Mouse (Mus musculus): ENCODE results near the gene Cela3b. TPM values are rescaled to one million over a fixed set of nuclear protein-coding genes. Genes with fewer than 3 reads are reported as not detected.

The Cela3b gene
- polyA plus RNA-seq, 1 experiment from 2014 or later, result not detected

GRCm38 (mm10) chr4:137457292-137457691, 27.0 kb upstream of the Cela3b start:
- H3K36me3 ChIP-seq (replicated peaks), result no peaks in the 10 kb centered on the region
- 83% methylated on average over 4 of the region's 4 CpGs for WGBS
- no peaks in the 10 kb centered on the region for H3K4me1 ChIP-seq
- no peak for ATAC-seq (replicated peaks)
- no peaks in the 10 kb centered on the region for H3K9me3 ChIP-seq
- no peak overlapping the region for H3K4me3 ChIP-seq
- no peak overlapping the region for H3K27ac ChIP-seq
- H3K27me3 ChIP-seq (replicated peaks), result no peaks in the 10 kb centered on the region
- H3K9ac ChIP-seq, result no peak overlapping the region
- H3K4me2 ChIP-seq, result no peak overlapping the region

DNA sequence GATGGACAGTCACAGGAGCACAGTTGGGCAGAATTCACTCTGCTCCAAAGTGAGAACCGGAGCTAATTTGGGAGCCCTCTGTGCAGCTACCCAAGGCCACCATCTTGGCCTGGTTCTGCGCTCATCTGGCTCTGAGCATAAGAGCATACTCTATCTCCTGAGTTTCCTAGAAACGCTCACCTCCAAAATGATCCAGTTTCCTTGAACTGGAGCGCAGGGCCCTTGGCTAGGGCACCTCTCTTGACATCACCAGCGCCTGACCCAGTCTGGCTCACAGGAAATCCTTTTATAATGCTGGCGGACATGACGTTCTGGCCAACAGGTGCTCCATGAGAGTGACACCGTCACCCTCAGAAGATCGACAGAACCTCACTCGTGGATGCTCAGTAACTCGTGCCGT, 26.2 kb upstream of the Cela3b start:
- Histone ChIP-seq H3K4me2 (no peak overlapping the region), H3K9ac (no peak overlapping the region), H3K36me3 (replicated peaks) (no peaks in the 10 kb centered on the region), H3K27me3 (replicated peaks) (no peaks in the 10 kb centered on the region), H3K27ac (no peak overlapping the region), H3K9me3 (no peaks in the 10 kb centered on the region), H3K4me3 (no peak overlapping the region), H3K4me1 (no peaks in the 10 kb centered on the region)
- WGBS, result 88% methylated on average over 12 of the region's 12 CpGs
- ATAC-seq (replicated peaks), result no peak

GRCm38 (mm10) chr4:137454582-137454981, 24.2 kb upstream of the Cela3b start:
- no peak overlapping the region for H3K9ac ChIP-seq
- H3K4me1 ChIP-seq, result no peaks in the 10 kb centered on the region
- H3K27me3 ChIP-seq (replicated peaks), result no peaks in the 10 kb centered on the region
- no peaks in the 10 kb centered on the region for H3K9me3 ChIP-seq
- H3K4me2 ChIP-seq, result no peak overlapping the region
- no peak overlapping the region for H3K27ac ChIP-seq
- no peak for ATAC-seq (replicated peaks)
- no peak overlapping the region for H3K4me3 ChIP-seq
- 91% methylated on average over 14 of the region's 14 CpGs for WGBS
- H3K36me3 ChIP-seq (replicated peaks), result no peaks in the 10 kb centered on the region

DNA sequence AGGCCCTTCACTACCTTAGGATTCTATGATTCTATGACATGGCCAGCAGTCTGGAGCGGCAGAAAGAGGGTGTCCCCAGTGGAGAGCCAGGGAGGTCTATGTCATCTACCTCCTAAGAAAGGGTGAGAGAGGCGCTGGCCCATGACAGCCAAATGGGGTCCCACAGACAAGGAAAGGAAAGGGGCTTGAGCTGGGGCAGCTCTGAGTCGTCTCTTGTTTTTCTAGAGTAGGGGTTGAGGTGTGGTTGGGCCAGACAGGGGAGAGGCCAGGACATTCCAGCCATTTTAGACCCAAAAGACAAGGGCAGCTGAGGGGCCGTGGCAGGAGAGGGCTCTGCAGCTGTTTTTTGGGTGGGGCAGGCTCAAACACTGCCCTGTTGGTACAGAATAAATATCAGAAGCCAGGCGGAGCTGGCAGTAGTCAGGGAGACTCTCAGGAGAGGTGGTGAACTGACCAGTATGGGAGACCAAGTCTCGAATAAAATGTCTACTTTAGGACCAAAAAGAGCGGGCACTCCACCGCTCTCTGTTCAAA, 23.0 kb upstream of the Cela3b start, which contains the start of gene 1700013G24Rik:
1700013G24Rik (plus strand) TSS at position 51 of the 534 bp plus-strand sequence.
- no peaks in the 10 kb centered on the region for H3K36me3 ChIP-seq (replicated peaks)
- H3K27me3 ChIP-seq (replicated peaks), result no peaks in the 10 kb centered on the region
- H3K27ac ChIP-seq, result no peak within 1 kb of the TSS
- H3K4me1 ChIP-seq, result peaks cover 6% of the 10 kb centered on the region
- 78% methylated on average over 8 of the region's 8 CpGs for WGBS
- no peaks in the 10 kb centered on the region for H3K9me3 ChIP-seq
- no peak within 1 kb of the TSS for H3K4me3 ChIP-seq
- H3K9ac ChIP-seq, result no peak within 1 kb of the TSS
- ATAC-seq (replicated peaks), result no peak
- H3K4me2 ChIP-seq, result no peak within 1 kb of the TSS

GRCm38 (mm10) chr4:137452190-137452589, 21.9 kb upstream of the Cela3b start:
- H3K9ac ChIP-seq, result no peak overlapping the region
- no peak overlapping the region for H3K4me3 ChIP-seq
- H3K27me3 ChIP-seq (replicated peaks), result no peaks in the 10 kb centered on the region
- no peak overlapping the region for H3K4me2 ChIP-seq
- peaks cover 10% of the 10 kb centered on the region for H3K4me1 ChIP-seq
- no peaks in the 10 kb centered on the region for H3K36me3 ChIP-seq (replicated peaks)
- no peak for ATAC-seq (replicated peaks)
- 95% methylated on average over 6 of the region's 6 CpGs for WGBS
- no peak overlapping the region for H3K27ac ChIP-seq
- H3K9me3 ChIP-seq, result no peaks in the 10 kb centered on the region

DNA sequence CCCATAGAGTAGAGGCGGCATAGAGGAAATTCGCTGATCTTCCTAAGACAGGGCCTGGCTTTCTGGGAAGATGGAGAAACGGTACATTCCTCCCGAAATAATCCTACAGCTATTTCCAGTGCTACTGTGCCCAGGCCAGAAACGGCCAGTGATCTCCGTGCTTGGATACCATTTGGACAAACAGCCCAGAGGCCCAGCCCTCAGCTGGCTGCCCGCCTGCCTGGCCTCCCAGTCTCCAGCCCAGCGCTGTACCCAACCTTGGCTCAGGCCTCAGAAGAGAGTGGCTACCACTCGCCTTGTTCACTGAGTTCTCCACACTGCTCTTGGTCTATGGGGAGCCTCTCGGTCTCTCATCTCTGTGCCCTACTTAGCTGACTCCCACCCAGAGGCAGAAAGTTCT, 19.4 kb upstream of the Cela3b start:
- ATAC-seq (replicated peaks), result no peak
- no peaks in the 10 kb centered on the region for H3K36me3 ChIP-seq (replicated peaks)
- WGBS, result 82% methylated on average over 10 of the region's 10 CpGs
- H3K27me3 ChIP-seq (replicated peaks), result no peaks in the 10 kb centered on the region
- H3K4me1 ChIP-seq, result peaks cover 10% of the 10 kb centered on the region
- no peak overlapping the region for H3K27ac ChIP-seq
- no peaks in the 10 kb centered on the region for H3K9me3 ChIP-seq
- no peak overlapping the region for H3K4me3 ChIP-seq
- H3K9ac ChIP-seq, result no peak overlapping the region
- H3K4me2 ChIP-seq, result no peak overlapping the region

GRCm38 (mm10) chr4:137449132-137449531, 18.8 kb upstream of the Cela3b start:
- no peaks in the 10 kb centered on the region for H3K9me3 ChIP-seq
- no peak overlapping the region for H3K27ac ChIP-seq
- 84% methylated on average over 2 of the region's 2 CpGs for WGBS
- H3K4me1 ChIP-seq, result peaks cover 10% of the 10 kb centered on the region
- no peak overlapping the region for H3K4me3 ChIP-seq
- no peaks in the 10 kb centered on the region for H3K27me3 ChIP-seq (replicated peaks)
- no peak overlapping the region for H3K4me2 ChIP-seq
- H3K36me3 ChIP-seq (replicated peaks), result no peaks in the 10 kb centered on the region
- H3K9ac ChIP-seq, result no peak overlapping the region
- no peak for ATAC-seq (replicated peaks)

- Histone ChIP-seq H3K4me1 (peaks cover 10% of the 10 kb centered on the region), H3K36me3 (replicated peaks) (no peaks in the 10 kb centered on the region)
- 44% methylated on average over 2 of the region's 2 CpGs for WGBS
These were observed 18.3 kb upstream of the Cela3b start for GRCm38 (mm10) chr4:137448641-137449040.

GRCm38 (mm10) chr4:137448197-137448596, 17.9 kb upstream of the Cela3b start:
- 38% methylated on average over 6 of the region's 6 CpGs for WGBS
- Histone ChIP-seq H3K36me3 (replicated peaks) (no peaks in the 10 kb centered on the region), H3K27ac (no peak overlapping the region), H3K4me3 (no peak overlapping the region), H3K4me2 (no peak overlapping the region), H3K4me1 (peaks cover 10% of the 10 kb centered on the region), H3K9ac (0 out of 2 replicates have a peak overlapping the region, but pooled peaks have one; percentile 6), H3K9me3 (no peaks in the 10 kb centered on the region), H3K27me3 (replicated peaks) (no peaks in the 10 kb centered on the region)
- ATAC-seq (replicated peaks), result no peak

More at GRCm38 (mm10) chr4:137448641-137449040, 18.3 kb upstream of the Cela3b start:
- Histone ChIP-seq H3K4me3 (no peak overlapping the region), H3K4me2 (no peak overlapping the region), H3K9ac (0 out of 2 replicates have a peak overlapping the region, but pooled peaks have one; percentile 6), H3K9me3 (no peaks in the 10 kb centered on the region), H3K27me3 (replicated peaks) (no peaks in the 10 kb centered on the region), H3K27ac (no peak overlapping the region)
- no peak for ATAC-seq (replicated peaks)

- WGBS, result 60% methylated on average over 7 of the region's 7 CpGs
These were observed 17.2 kb upstream of the Cela3b start for GRCm38 (mm10) chr4:137447363-137448196.

DNA sequence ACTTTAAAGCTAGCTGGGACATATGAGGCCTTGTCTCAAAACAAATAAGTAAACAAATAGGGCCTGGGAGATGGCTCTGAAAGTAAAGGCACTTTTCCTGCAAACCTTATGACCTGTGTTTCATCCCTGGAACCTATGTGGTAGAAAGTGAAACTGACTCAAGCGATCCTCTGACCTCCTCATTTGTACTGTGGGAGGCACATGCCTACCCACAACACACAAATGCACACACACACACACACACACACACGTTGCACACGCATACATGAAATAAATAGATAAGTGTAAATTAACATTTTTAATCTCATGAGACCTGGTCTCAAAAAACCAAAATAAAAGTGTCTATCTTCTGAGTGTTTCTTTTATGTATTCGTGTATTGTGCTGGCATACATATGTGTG, 15.5 kb upstream of the Cela3b start:
- Histone ChIP-seq H3K4me3 (no peak overlapping the region), H3K27ac (no peak overlapping the region), H3K4me1 (peaks cover 10% of the 10 kb centered on the region), H3K9ac (no peak overlapping the region), H3K4me2 (no peak overlapping the region), H3K9me3 (no peaks in the 10 kb centered on the region), H3K36me3 (replicated peaks) (no peaks in the 10 kb centered on the region), H3K27me3 (replicated peaks) (no peaks in the 10 kb centered on the region)
- 95% methylated on average over 4 of the region's 4 CpGs for WGBS
- ATAC-seq (replicated peaks), result no peak

More at GRCm38 (mm10) chr4:137447363-137448196, 17.2 kb upstream of the Cela3b start:
- peaks cover 10% of the 10 kb centered on the region for H3K4me1 ChIP-seq
- no peaks in the 10 kb centered on the region for H3K27me3 ChIP-seq (replicated peaks)
- H3K36me3 ChIP-seq (replicated peaks), result no peaks in the 10 kb centered on the region
- H3K9ac ChIP-seq, result no peak overlapping the region
- H3K4me2 ChIP-seq, result no peak overlapping the region
- ATAC-seq (replicated peaks), result no peak
- H3K27ac ChIP-seq, result no peak overlapping the region
- no peak overlapping the region for H3K4me3 ChIP-seq
- H3K9me3 ChIP-seq, result no peaks in the 10 kb centered on the region

- WGBS, result 30% methylated on average over 5 of the region's 5 CpGs
- Histone ChIP-seq H3K4me3 (no peak overlapping the region), H3K27me3 (replicated peaks) (no peaks in the 10 kb centered on the region), H3K9me3 (no peaks in the 10 kb centered on the region), H3K27ac (no peak overlapping the region), H3K4me2 (peak overlapping the region; percentile 19; the same call in 1 of the 2 replicates), H3K4me1 (peaks cover 7% of the 10 kb centered on the region), H3K9ac (no peak overlapping the region), H3K36me3 (replicated peaks) (no peaks in the 10 kb centered on the region)
- ATAC-seq (replicated peaks), result no peak
These were observed 13.3 kb upstream of the Cela3b start for GRCm38 (mm10) chr4:137443625-137444024.

- H3K4me3 ChIP-seq, result no peak overlapping the region
- H3K4me2 ChIP-seq, result no peak overlapping the region
- no peak overlapping the region for H3K27ac ChIP-seq
- WGBS, result 83% methylated on average over 4 of the region's 4 CpGs
- H3K4me1 ChIP-seq, result no peaks in the 10 kb centered on the region
- no peaks in the 10 kb centered on the region for H3K27me3 ChIP-seq (replicated peaks)
- no peaks in the 10 kb centered on the region for H3K36me3 ChIP-seq (replicated peaks)
- H3K9ac ChIP-seq, result no peak overlapping the region
- ATAC-seq (replicated peaks), result no peak
- no peaks in the 10 kb centered on the region for H3K9me3 ChIP-seq
These were observed 11.0 kb upstream of the Cela3b start for GRCm38 (mm10) chr4:137441332-137441731.
